Mouse (Mus musculus): ENCODE measurements around the gene Myod1. TPM values are rescaled to one million over a fixed set of nuclear protein-coding genes. Genes with fewer than 3 reads are reported as not detected.

Gene Myod1
- total RNA-seq (2023) = not detected

DNA sequence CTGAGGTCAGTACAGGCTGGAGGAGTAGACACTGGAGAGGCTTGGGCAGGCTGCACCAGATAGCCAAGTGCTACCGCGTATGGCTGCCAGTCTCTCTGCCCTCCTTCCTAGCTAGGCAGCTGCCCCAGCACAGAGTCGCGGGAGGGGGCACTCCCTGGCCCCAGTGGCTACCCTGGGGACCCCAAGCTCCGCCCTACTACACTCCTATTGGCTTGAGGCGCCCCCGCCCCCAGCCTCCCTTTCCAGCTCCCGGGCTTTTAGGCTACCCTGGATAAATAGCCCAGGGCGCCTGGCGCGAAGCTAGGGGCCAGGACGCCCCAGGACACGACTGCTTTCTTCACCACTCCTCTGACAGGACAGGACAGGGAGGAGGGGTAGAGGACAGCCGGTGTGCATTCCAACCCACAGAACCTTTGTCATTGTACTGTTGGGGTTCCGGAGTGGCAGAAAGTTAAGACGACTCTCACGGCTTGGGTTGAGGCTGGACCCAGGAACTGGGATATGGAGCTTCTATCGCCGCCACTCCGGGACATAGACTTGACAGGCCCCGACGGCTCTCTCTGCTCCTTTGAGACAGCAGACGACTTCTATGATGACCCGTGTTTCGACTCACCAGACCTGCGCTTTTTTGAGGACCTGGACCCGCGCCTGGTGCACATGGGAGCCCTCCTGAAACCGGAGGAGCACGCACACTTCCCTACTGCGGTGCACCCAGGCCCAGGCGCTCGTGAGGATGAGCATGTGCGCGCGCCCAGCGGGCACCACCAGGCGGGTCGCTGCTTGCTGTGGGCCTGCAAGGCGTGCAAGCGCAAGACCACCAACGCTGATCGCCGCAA, at the start of gene Myod1:
TSS of gene Myod1 (plus strand) at position 303 of the 836 bp plus-strand sequence.

DNA sequence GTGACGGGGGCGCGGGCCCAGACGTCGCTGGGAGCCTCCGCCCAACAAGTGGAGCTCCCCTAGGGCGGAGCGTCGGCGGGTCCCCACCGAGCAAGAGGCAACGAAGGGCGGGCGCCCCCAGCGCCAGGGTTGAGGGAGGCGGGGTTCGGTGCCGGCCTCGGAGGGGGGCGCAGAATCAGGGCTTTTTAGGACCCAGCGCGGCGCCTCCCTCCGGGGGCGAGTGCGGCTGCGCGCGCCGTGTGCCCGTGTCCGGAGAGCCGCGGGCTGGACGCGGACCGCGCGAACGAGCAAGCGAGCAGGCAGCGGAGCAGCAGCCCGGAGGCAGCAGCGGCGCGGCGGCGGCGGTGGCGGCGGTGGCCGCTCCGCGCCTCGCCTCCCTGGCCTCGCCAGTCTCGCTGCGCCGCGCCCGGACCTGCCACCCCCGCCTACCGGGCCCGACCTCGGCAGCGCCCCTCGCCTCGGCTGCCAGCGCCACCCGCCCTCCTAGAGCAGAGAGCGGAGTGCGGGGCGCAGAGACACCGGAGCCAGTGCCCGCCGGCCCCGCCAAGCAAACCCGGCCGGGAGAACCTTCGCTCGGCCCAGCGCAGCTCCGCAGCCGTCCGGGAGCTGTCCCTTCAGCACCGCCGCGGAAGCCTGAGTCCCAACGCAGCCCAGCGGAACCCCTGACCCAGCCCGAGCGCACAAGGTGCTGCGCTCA, 20.1 kb downstream of the Myod1 start, which contains the start of gene Kcnc1:
TSS of gene Kcnc1 (plus strand) at position 267 of the 697 bp plus-strand sequence.

Other genes with a start within 250 kb of the Myod1 start
- gene Abcc8, start 196.4 kb upstream of the Myod1 start, total RNA-seq (2023) = 1 to 10 TPM in 1 of 2 experiments, under 1 TPM in 1; 0.95 to 1.2 TPM
- not detected for gene Ush1c, start 138.0 kb upstream of the Myod1 start, total RNA-seq (2023)
- under 1 TPM in 1 of 2 experiments, not detected in 1; 0.06 TPM for gene Otog, start 135.5 kb upstream of the Myod1 start, total RNA-seq (2023)
- 1 to 10 TPM; 7.3 to 7.9 TPM for gene Kcnc1, start 20.0 kb downstream of the Myod1 start, total RNA-seq (2023)

Measured in T-cell, adult 66 days (primary cell).